Mouse (Mus musculus) CD4-positive helper T cell, adult 2 months (primary cell): ENCODE measurements around the gene Psmb3.

Source experiments
- DNase-seq: peaks from one replicate; pipeline ENCODE4 v3.0.0-alpha.2; 2012; ENCODE audit warnings: low read depth, missing footprints, low spot score

Psmb3 gene

GRCm38 (mm10) chr11:97666794-97667193 is 36.4 kb upstream of the Psmb3 start:
- no peak for DNase-seq

- DNase-seq = no peak
These were observed 35.0 kb upstream of the Psmb3 start for GRCm38 (mm10) chr11:97668160-97668559.

- no peak for DNase-seq
These were observed 33.9 kb upstream of the Psmb3 start for GRCm38 (mm10) chr11:97669268-97669667.

GRCm38 (mm10) chr11:97669829-97670228 is 33.4 kb upstream of the Psmb3 start:
- no peak for DNase-seq

- DNase-seq = no peak
These were observed 32.7 kb upstream of the Psmb3 start for GRCm38 (mm10) chr11:97670234-97671176.

GRCm38 (mm10) chr11:97671177-97671527 is 32.0 kb upstream of the Psmb3 start:
- no peak for DNase-seq

GRCm38 (mm10) chr11:97673148-97673547 is 30.1 kb upstream of the Psmb3 start:
- no peak for DNase-seq

GRCm38 (mm10) chr11:97676050-97676754 is 27.0 kb upstream of the Psmb3 start:
- DNase-seq = no peak

GRCm38 (mm10) chr11:97677381-97677780 is 25.8 kb upstream of the Psmb3 start:
- DNase-seq = no peak

- DNase-seq = no peak
These were observed 25.4 kb upstream of the Psmb3 start for GRCm38 (mm10) chr11:97677842-97678241.

GRCm38 (mm10) chr11:97678301-97678700 is 24.9 kb upstream of the Psmb3 start:
- DNase-seq = no peak

- no peak for DNase-seq
These were observed 22.8 kb upstream of the Psmb3 start for GRCm38 (mm10) chr11:97680430-97680829.

- DNase-seq = no peak
These were observed 20.6 kb upstream of the Psmb3 start for GRCm38 (mm10) chr11:97682504-97683055.

- peak; percentile 89 for DNase-seq
These were observed 19.0 kb upstream of the Psmb3 start for GRCm38 (mm10) chr11:97684063-97684680.

- no peak for DNase-seq
These were observed 18.4 kb upstream of the Psmb3 start for GRCm38 (mm10) chr11:97684766-97685165.

- DNase-seq = peak; percentile 89
These were observed 17.4 kb upstream of the Psmb3 start, which contains the start of gene Cisd3 for GRCm38 (mm10) chr11:97685613-97686321. Gene Cisd3 (plus strand): TSS chr11:97685826.

- no peak for DNase-seq
These were observed 16.8 kb upstream of the Psmb3 start for GRCm38 (mm10) chr11:97686322-97686908.

GRCm38 (mm10) chr11:97687061-97687460 is 16.1 kb upstream of the Psmb3 start:
- no peak for DNase-seq

GRCm38 (mm10) chr11:97689861-97690260 is 13.3 kb upstream of the Psmb3 start:
- peak; percentile 56 for DNase-seq

GRCm38 (mm10) chr11:97694435-97694834 is 8.8 kb upstream of the Psmb3 start:
- no peak for DNase-seq
